Mouse (Mus musculus): ENCODE data around the gene Rnf41. TPM values are rescaled to one million over a fixed set of nuclear protein-coding genes. Genes with fewer than 3 reads are reported as not detected.

The Rnf41 gene
- total and polyA plus RNA-seq, 3 experiments = 27.4 to 28.1 TPM; not detected in 1

- no peak overlapping the region for H3K4me3 ChIP-seq (ENCODE audit: control insufficient read depth in 1 of 2, insufficient read depth in 1 of 2, low read depth in 2 of 2, low read length in 2 of 2)
- no peaks in the 10 kb centered on the region for H3K9me3 ChIP-seq (replicated peaks; ENCODE audit: insufficient read depth, low read length)
- H3K4me1 ChIP-seq (ENCODE audit: control insufficient read depth in 1 of 2, insufficient read depth in 2 of 2, low read length in 2 of 2) = peaks cover 4 to 13% of the 10 kb centered on the region in 2 experiments
- no peak for DNase-seq (ENCODE audit: low read depth, low spot score)
- TF ChIP-seq NRF1 (IDR thresholded peaks at IDR 0.05; ENCODE audit: insufficient read depth, low read depth, low read length, poor library complexity, severe bottlenecking) = no peak
- TF ChIP-seq RCOR1 (IDR thresholded peaks at IDR 0.05; ENCODE audit: low read depth, low read length) = 0 out of 2 replicates have a peak, but pooled peaks have one; percentile 21
- no peaks in the 10 kb centered on the region for H3K79me2 ChIP-seq (ENCODE audit: control insufficient read depth, insufficient read depth, low read length, poor library complexity)
- peaks cover 4 to 20% of the 10 kb centered on the region in 2 experiments for H3K36me3 ChIP-seq (ENCODE audit: control insufficient read depth in 1 of 2, insufficient read depth in 2 of 2, low read length in 2 of 2)
- H3K27me3 ChIP-seq (ENCODE audit: control insufficient read depth in 1 of 2, insufficient read depth in 2 of 2, low read length in 2 of 2) = no peaks in the 10 kb centered on the region
- H3K27ac ChIP-seq (ENCODE audit: control insufficient read depth, low read depth, low read length) = no peak overlapping the region
- no peak overlapping the region for H3K9ac ChIP-seq (ENCODE audit: control insufficient read depth, low read depth, low read length, poor library complexity, severe bottlenecking)
Observed at GRCm38 (mm10) chr10:128422426-128422825, 11.0 kb downstream of the Rnf41 start.

GRCm38 (mm10) chr10:128424604-128425003, 13.1 kb downstream of the Rnf41 start:
- H3K9me3 ChIP-seq (replicated peaks; ENCODE audit: insufficient read depth, low read length) = no peaks in the 10 kb centered on the region
- no peaks in the 10 kb centered on the region for H3K79me2 ChIP-seq (ENCODE audit: control insufficient read depth, insufficient read depth, low read length, poor library complexity)
- peak overlapping the region; percentile 17 to 25 for H3K4me3 ChIP-seq (ENCODE audit: control insufficient read depth in 1 of 2, insufficient read depth in 1 of 2, low read depth in 2 of 2, low read length in 2 of 2)
- peak overlapping the region; percentile 53 for H3K9ac ChIP-seq (ENCODE audit: control insufficient read depth, low read depth, low read length, poor library complexity, severe bottlenecking)
- peaks cover 4 to 13% of the 10 kb centered on the region in 2 experiments for H3K4me1 ChIP-seq (ENCODE audit: control insufficient read depth in 1 of 2, insufficient read depth in 2 of 2, low read length in 2 of 2)
- H3K27ac ChIP-seq (ENCODE audit: control insufficient read depth, low read depth, low read length) = peak overlapping the region; percentile 87
- DNase-seq (ENCODE audit: low read depth, low spot score) = peak; percentile 86
- H3K36me3 ChIP-seq (ENCODE audit: control insufficient read depth in 1 of 2, insufficient read depth in 2 of 2, low read length in 2 of 2) = peaks cover 9 to 20% of the 10 kb centered on the region in 2 experiments
- H3K27me3 ChIP-seq (ENCODE audit: control insufficient read depth in 1 of 2, insufficient read depth in 2 of 2, low read length in 2 of 2) = no peaks in the 10 kb centered on the region
- TF ChIP-seq SMC3 (IDR thresholded peaks at IDR 0.05; ENCODE audit: low read depth, low read length) (no peak), MXI1 (IDR thresholded peaks at IDR 0.05; ENCODE audit: low read depth, low read length) (peak; percentile 87), RCOR1 (IDR thresholded peaks at IDR 0.05; ENCODE audit: low read depth, low read length) (no peak), MEF2A (IDR thresholded peaks at IDR 0.05; ENCODE audit: extremely low read depth, insufficient replicate concordance, low read depth, low read length, poor library complexity, severe bottlenecking) (no peak), SIN3A (IDR thresholded peaks at IDR 0.05; ENCODE audit: low read length) (peak; percentile 81), MAZ (IDR thresholded peaks at IDR 0.05; ENCODE audit: low read depth, low read length) (peak; percentile 68; the same call in 1 of the 2 replicates), GABPA (IDR thresholded peaks at IDR 0.05; ENCODE audit: low read depth, low read length) (no peak), CHD1 (IDR thresholded peaks at IDR 0.05; ENCODE audit: low read depth, low read length) (no peak), UBTF (IDR thresholded peaks at IDR 0.05; ENCODE audit: borderline replicate concordance, insufficient read depth, low read depth, low read length) (no peak), CHD2 (IDR thresholded peaks at IDR 0.05; ENCODE audit: low read length) (no peak), MAFK (IDR thresholded peaks at IDR 0.05; ENCODE audit: borderline replicate concordance, low read depth, low read length) (no peak), RAD21 (IDR thresholded peaks at IDR 0.05; ENCODE audit: low read depth, low read length) (no peak), BHLHE40 (IDR thresholded peaks at IDR 0.05; ENCODE audit: borderline replicate concordance, low read depth, low read length) (peak; percentile 28; the same call in 1 of the 2 replicates), NELFE (IDR thresholded peaks at IDR 0.05; ENCODE audit: low read depth, low read length) (peak; percentile 48; the same call in 1 of the 2 replicates), USF1 (IDR thresholded peaks at IDR 0.05; ENCODE audit: low read depth, low read length) (peak; percentile 50), TAL1 (IDR thresholded peaks at IDR 0.05; ENCODE audit: low read length) (no peak), CTCF (IDR thresholded peaks at IDR 0.05 in 2 of 3, conservative IDR thresholded peaks at IDR 0.05 in 1 of 3; ENCODE audit: control insufficient read depth in 1 of 3, insufficient read depth in 1 of 3, low read depth in 2 of 3, low read length in 3 of 3, poor library complexity in 1 of 3, severe bottlenecking in 1 of 3) (no peak), ETS1 (IDR thresholded peaks at IDR 0.05; ENCODE audit: low read depth, low read length) (peak; percentile 74), POLR2AphosphoS5 (IDR thresholded peaks at IDR 0.05; ENCODE audit: borderline replicate concordance, low read depth, low read length) (no peak), TBP (IDR thresholded peaks at IDR 0.05; ENCODE audit: low read depth, low read length) (no peak), USF2 (IDR thresholded peaks at IDR 0.05; ENCODE audit: borderline replicate concordance in 1 of 2, insufficient read depth in 1 of 2, low read depth in 1 of 2, low read length in 2 of 2) (no peak), POLR2AphosphoS2 (IDR thresholded peaks at IDR 0.05; ENCODE audit: low read length) (0 out of 2 replicates have a peak, but pooled peaks have one; percentile 55), MYC (IDR thresholded peaks at IDR 0.05; ENCODE audit: low read depth, low read length) (peak; percentile 94), ZC3H11A (IDR thresholded peaks at IDR 0.05; ENCODE audit: low read depth, low read length) (no peak), MYB (IDR thresholded peaks at IDR 0.05; ENCODE audit: low read depth, low read length) (peak; percentile 60; the same call in 1 of the 2 replicates), MAX (IDR thresholded peaks at IDR 0.05; ENCODE audit: low read length) (peak; percentile 72), ZMIZ1 (IDR thresholded peaks at IDR 0.05; ENCODE audit: low read depth, low read length) (peak; percentile 42; the same call in 1 of the 2 replicates), NRF1 (IDR thresholded peaks at IDR 0.05; ENCODE audit: insufficient read depth, low read depth, low read length, poor library complexity, severe bottlenecking) (no peak), ZNF384 (IDR thresholded peaks at IDR 0.05; ENCODE audit: low read depth, low read length) (no peak), TCF12 (IDR thresholded peaks at IDR 0.05; ENCODE audit: low read depth, low read length) (peak; percentile 34)

Measured in MEL (cell line).